Mouse (Mus musculus): ENCODE measurements around the gene Plekhg2. TPM values are rescaled to one million over a fixed set of nuclear protein-coding genes. Genes with fewer than 3 reads are reported as not detected.

Gene Plekhg2
- polyA plus RNA-seq, 1 experiment from 2014 or later = 22.4 TPM

DNA sequence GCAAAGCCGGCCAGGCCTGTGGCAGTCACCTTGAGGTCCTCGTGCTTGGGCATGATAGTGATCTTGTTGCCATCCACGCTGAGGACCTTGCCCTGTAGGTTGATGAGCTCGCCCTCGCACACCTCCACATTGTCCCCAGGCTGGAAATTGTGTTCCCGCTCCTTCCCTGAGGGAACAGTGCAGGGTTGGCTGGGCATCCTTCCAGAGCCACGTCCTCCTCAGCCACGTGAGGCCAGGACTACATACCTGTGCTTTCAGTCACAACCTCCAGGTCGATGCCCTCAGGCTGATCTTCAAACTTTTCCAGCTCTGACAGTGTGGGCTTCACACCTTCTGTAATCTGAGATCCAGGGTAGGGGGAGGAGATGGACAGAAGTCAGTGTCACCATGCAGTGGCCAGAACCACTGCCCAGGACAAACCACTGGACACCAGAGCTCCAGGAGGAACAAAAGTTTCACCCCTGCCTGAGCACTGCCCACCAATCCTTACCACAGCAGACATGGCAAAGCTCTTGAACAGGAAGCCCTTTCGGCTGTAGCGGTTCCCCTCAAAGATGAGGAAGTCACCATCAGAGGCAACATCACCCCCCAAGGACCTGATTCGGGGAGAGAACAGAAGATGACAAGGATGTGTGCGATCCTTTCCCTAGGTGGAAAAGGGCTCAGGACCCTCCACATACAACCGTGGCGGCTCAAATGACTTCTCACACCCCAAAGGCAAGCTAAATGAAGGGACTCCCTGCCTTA is 50.3 kb downstream of the Plekhg2 start:
- H3K36me3 ChIP-seq (ENCODE audit: insufficient read depth, low read length) = peaks cover 76% of the 10 kb centered on the region
- H3K4me3 ChIP-seq (ENCODE audit: low read depth, low read length) = no peak overlapping the region
- H3K27me3 ChIP-seq (replicated peaks; ENCODE audit: insufficient read depth, low read length) = no peaks in the 10 kb centered on the region
- H3K4me2 ChIP-seq (replicated peaks; ENCODE audit: low read depth, low read length) = no peak overlapping the region
- no peaks in the 10 kb centered on the region for H3K4me1 ChIP-seq (ENCODE audit: insufficient read depth, low read depth, low read length)
- 90% methylated on average over 15 of the region's 15 CpGs for WGBS
- H3K27ac ChIP-seq (ENCODE audit: low read length) = no peak overlapping the region
- no peak overlapping the region for H3K9ac ChIP-seq (replicated peaks; ENCODE audit: low read depth)
- ATAC-seq = no peak
- no peak for DNase-seq (ENCODE audit: low spot score)
- H3K9me3 ChIP-seq (ENCODE audit: low read length) = no peaks in the 10 kb centered on the region
- TF ChIP-seq CTCF (IDR thresholded peaks at IDR 0.05) (no peak), EP300 (IDR thresholded peaks at IDR 0.05) (no peak)

DNA sequence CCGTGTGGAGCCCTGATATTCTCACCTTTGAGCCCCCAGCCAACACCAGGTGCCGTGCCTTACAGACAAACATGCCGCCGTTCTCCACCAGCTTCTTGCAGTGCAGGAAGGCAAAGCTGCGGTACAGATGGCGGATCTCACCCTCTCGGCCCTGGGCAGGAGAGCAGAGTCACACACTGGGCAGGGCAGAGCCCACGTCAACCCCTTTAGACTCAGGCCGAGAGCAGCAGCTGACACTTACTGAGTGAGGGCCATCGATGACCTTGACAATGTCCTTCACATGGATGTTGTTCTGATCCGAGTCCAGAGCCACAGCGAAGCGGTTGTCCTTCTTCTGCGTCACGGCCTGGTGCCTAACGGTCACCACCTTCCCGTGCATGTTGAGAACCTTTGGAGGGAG is 53.7 kb downstream of the Plekhg2 start:
- Histone ChIP-seq H3K4me1 (ENCODE audit: insufficient read depth, low read depth, low read length) (no peaks in the 10 kb centered on the region), H3K9me3 (ENCODE audit: low read length) (no peaks in the 10 kb centered on the region), H3K4me3 (ENCODE audit: low read depth, low read length) (no peak overlapping the region), H3K27me3 (replicated peaks; ENCODE audit: insufficient read depth, low read length) (no peaks in the 10 kb centered on the region), H3K36me3 (ENCODE audit: insufficient read depth, low read length) (peaks cover 74% of the 10 kb centered on the region), H3K27ac (ENCODE audit: low read length) (no peak overlapping the region), H3K9ac (replicated peaks; ENCODE audit: low read depth) (no peak overlapping the region), H3K4me2 (replicated peaks; ENCODE audit: low read depth, low read length) (no peak overlapping the region)
- TF ChIP-seq CTCF (IDR thresholded peaks at IDR 0.05) = no peak
- no peak for TF ChIP-seq EP300 (IDR thresholded peaks at IDR 0.05)
- no peak for ATAC-seq
- no peak for DNase-seq (ENCODE audit: low spot score)
- 91% methylated on average over 17 of the region's 17 CpGs for WGBS

DNA sequence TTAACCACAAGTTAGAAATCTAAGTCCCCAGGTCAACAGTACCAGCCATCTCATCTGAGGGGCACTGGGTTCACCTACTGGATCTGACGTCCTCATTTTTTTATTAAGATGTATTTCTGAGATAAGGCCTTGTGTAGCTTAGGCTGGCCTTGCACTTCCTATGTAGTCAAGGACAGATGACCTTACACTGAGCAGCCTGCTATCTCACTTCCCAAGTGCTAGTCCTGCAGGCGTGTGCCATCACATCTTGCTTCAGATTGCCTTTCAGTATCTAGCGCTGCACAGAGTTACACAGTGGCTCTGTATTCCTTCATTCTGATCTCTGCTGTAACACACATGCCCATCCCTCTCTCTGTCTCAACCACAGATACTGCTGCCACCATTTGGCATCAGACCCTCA is 54.4 kb downstream of the Plekhg2 start:
- no peaks in the 10 kb centered on the region for H3K27me3 ChIP-seq (replicated peaks; ENCODE audit: insufficient read depth, low read length)
- WGBS = 79% methylated on average over 3 of the region's 3 CpGs
- ATAC-seq = no peak

DNA sequence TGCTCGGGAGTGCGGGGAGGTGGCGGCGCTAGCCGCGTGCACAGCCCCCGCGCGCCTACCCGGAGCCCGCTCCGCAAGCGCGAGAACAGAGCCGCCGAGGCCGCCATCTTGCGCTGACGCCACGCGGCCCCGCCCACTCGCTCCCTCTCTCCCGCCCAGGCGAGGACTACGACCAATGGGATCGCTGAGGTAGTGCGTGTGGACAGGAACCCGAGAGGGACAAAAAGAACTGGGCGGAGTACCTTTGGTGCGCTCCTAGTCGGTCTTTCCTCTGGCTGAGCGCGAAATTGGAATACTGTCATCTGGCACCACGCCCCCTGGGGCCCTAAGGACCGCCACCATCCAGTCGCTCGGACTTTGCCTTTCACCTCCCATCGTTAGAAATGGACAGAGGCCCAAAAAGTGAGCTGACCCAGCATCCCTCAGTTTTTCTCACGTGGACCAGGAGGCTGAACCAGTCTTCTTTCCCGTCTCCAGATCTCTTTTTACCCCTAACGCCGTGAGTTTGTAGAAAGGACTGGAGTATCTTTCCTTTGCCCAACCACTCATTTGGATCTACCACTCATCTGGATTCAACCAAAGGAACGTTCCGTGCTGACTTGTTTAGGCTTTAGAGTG is 60.4 kb downstream of the Plekhg2 start, which contains the start of gene Timm50:
TSS of gene Timm50 (minus strand) at position 147 of the 618 bp plus-strand sequence.
- DNase-seq (ENCODE audit: low spot score) (peak; percentile 99), ATAC-seq (peak; percentile 99)
- TF ChIP-seq EP300 (IDR thresholded peaks at IDR 0.05) = peak; percentile 17; the same call in 1 of the 2 replicates
- peak; percentile 31 for TF ChIP-seq CTCF (IDR thresholded peaks at IDR 0.05)
- Histone ChIP-seq H3K4me3 (ENCODE audit: low read depth, low read length) (peak within 1 kb of the TSS; percentile 84), H3K4me1 (ENCODE audit: insufficient read depth, low read depth, low read length) (no peaks in the 10 kb centered on the region; the same call in 1 of the 2 replicates), H3K27ac (ENCODE audit: low read length) (peak within 1 kb of the TSS; percentile 48; the same call in 1 of the 2 replicates), H3K27me3 (replicated peaks; ENCODE audit: insufficient read depth, low read length) (no peaks in the 10 kb centered on the region), H3K36me3 (ENCODE audit: insufficient read depth, low read length) (peaks cover 27% of the 10 kb centered on the region; the same call in 1 of the 2 replicates), H3K9ac (replicated peaks; ENCODE audit: low read depth) (peak within 1 kb of the TSS; percentile 66), H3K9me3 (ENCODE audit: low read length) (no peaks in the 10 kb centered on the region), H3K4me2 (replicated peaks; ENCODE audit: low read depth, low read length) (peak within 1 kb of the TSS; percentile 93)
- under 1% methylated on average over 33 of the region's 45 CpGs for WGBS

More for the DNA sequence above, 54.4 kb downstream of the Plekhg2 start:
- Histone ChIP-seq H3K4me2 (replicated peaks; ENCODE audit: low read depth, low read length) (no peak overlapping the region), H3K9me3 (ENCODE audit: low read length) (no peaks in the 10 kb centered on the region), H3K4me3 (ENCODE audit: low read depth, low read length) (no peak overlapping the region), H3K36me3 (ENCODE audit: insufficient read depth, low read length) (peaks cover 68% of the 10 kb centered on the region), H3K9ac (replicated peaks; ENCODE audit: low read depth) (no peak overlapping the region), H3K4me1 (ENCODE audit: insufficient read depth, low read depth, low read length) (no peaks in the 10 kb centered on the region), H3K27ac (ENCODE audit: low read length) (no peak overlapping the region)
- DNase-seq (ENCODE audit: low spot score) = no peak
- no peak for TF ChIP-seq EP300 (IDR thresholded peaks at IDR 0.05)

DNA sequence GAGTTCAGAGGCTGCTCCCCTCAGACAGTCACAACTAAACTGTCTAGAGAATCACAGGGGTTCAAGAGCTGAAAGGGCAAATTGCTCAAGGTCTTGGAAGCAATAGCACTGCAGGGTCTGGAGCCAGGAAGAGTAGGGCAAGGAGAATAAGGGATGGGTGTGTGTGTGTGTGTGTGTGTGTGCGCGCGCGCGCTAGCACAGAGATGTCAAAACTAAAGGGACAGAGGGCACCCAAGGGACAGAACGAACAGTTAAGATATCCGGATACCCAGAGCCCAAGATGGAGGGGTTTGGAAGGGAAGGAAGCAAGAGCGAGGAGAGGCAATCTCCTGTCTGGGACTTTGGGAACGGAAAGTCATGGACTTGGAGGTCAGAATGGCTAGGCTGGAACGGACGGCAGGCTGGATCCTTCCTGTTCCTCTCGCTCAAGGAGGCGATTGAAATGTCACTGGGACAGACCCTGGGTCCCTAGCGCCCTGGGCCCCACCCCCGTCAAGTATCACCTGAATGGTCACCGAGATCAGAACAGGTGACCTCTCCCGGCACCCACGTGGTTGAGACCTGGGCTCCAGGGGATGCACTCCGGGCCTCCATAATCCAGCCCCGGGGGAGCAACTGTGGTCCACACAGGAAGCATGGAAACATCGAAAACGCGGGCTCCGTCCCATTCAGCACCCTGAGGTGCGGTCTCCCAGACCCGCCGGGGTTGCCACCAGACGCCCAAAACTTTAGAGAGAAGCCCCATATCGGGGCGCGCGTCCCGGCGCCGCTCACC is 61.1 kb downstream of the Plekhg2 start:
- H3K9ac ChIP-seq (replicated peaks; ENCODE audit: low read depth) = peak overlapping the region; percentile 66
- TF ChIP-seq EP300 (IDR thresholded peaks at IDR 0.05) (no peak), CTCF (IDR thresholded peaks at IDR 0.05) (no peak)
- ATAC-seq (peak; percentile 53), DNase-seq (ENCODE audit: low spot score) (peak; percentile 34)
- H3K4me2 ChIP-seq (replicated peaks; ENCODE audit: low read depth, low read length) = peak overlapping the region; percentile 93
- peaks cover 23% of the 10 kb centered on the region; the same call in 1 of the 2 replicates for H3K36me3 ChIP-seq (ENCODE audit: insufficient read depth, low read length)
- no peaks in the 10 kb centered on the region; the same call in 1 of the 2 replicates for H3K4me1 ChIP-seq (ENCODE audit: insufficient read depth, low read depth, low read length)
- no peaks in the 10 kb centered on the region for H3K9me3 ChIP-seq (ENCODE audit: low read length)
- peak overlapping the region; percentile 48; the same call in 1 of the 2 replicates for H3K27ac ChIP-seq (ENCODE audit: low read length)
- 4% methylated on average over 34 of the region's 35 CpGs for WGBS
- peak overlapping the region; percentile 84 for H3K4me3 ChIP-seq (ENCODE audit: low read depth, low read length)
- no peaks in the 10 kb centered on the region for H3K27me3 ChIP-seq (replicated peaks; ENCODE audit: insufficient read depth, low read length)

DNA sequence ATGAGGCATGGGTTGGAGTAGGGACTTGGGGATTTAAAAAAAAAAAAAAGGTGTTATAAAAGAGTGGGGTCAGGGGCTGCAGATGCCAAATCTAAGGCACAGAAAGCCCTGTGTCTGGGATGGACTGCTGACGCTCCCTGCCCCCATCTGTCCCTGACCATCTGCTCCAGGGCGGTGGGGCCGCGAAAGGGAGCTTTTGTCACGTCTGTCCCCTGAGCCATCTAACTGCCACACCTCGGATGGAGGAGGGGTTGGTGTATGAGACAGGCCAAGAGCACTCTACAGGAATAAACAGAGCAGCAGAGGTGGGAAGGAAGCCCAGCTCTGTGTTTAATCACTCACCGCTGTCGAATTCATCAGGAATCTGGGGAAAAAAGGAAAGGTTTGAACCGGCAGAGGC is 62.7 kb downstream of the Plekhg2 start:
- 0 out of 2 replicates have a peak, but pooled peaks cover 14% of the 10 kb centered on the region for H3K36me3 ChIP-seq (ENCODE audit: insufficient read depth, low read length)
- 67% methylated on average over 9 of the region's 9 CpGs for WGBS
- TF ChIP-seq CTCF (IDR thresholded peaks at IDR 0.05) = no peak
- TF ChIP-seq EP300 (IDR thresholded peaks at IDR 0.05) = no peak

More for the DNA sequence above, 62.7 kb downstream of the Plekhg2 start:
- Histone ChIP-seq H3K9ac (replicated peaks; ENCODE audit: low read depth) (no peak overlapping the region), H3K27me3 (replicated peaks; ENCODE audit: insufficient read depth, low read length) (no peaks in the 10 kb centered on the region), H3K4me3 (ENCODE audit: low read depth, low read length) (no peak overlapping the region), H3K9me3 (ENCODE audit: low read length) (no peaks in the 10 kb centered on the region), H3K4me1 (ENCODE audit: insufficient read depth, low read depth, low read length) (no peaks in the 10 kb centered on the region; the same call in 1 of the 2 replicates), H3K27ac (ENCODE audit: low read length) (no peak overlapping the region), H3K4me2 (replicated peaks; ENCODE audit: low read depth, low read length) (no peak overlapping the region)
- DNase-seq (ENCODE audit: low spot score) (no peak), ATAC-seq (no peak)

Other genes starting within 250 kb of the Plekhg2 start
- 0.50 and 0.51 TPM in 2 replicates for gene 9530053A07Rik, start 243.1 kb downstream of the Plekhg2 start, polyA plus RNA-seq (2015; fragmentation: Nextera tagmentation; extraction: Ambion mirVana)
- 36.1 and 37.2 TPM in 2 replicates for gene Fbl, start 202.9 kb downstream of the Plekhg2 start, polyA plus RNA-seq (2015; fragmentation: Nextera tagmentation; extraction: Ambion mirVana)
- gene Dyrk1b, start 193.1 kb downstream of the Plekhg2 start, polyA plus RNA-seq (2015; fragmentation: Nextera tagmentation; extraction: Ambion mirVana) = 11.6 and 12.2 TPM in 2 replicates
- 3.0 and 4.3 TPM in 2 replicates for gene Eid2, start 104.7 kb downstream of the Plekhg2 start, polyA plus RNA-seq (2015; fragmentation: Nextera tagmentation; extraction: Ambion mirVana)
- gene Eid2b, start 94.9 kb downstream of the Plekhg2 start, polyA plus RNA-seq (2015; fragmentation: Nextera tagmentation; extraction: Ambion mirVana) = 12.1 and 12.9 TPM in 2 replicates
- gene Selenov, start 81.4 kb downstream of the Plekhg2 start, polyA plus RNA-seq (2015; fragmentation: Nextera tagmentation; extraction: Ambion mirVana) = 0.10 and 0.18 TPM in 2 replicates
- 0.10 and 0.24 TPM in 2 replicates for gene Dll3, start 70.4 kb downstream of the Plekhg2 start, polyA plus RNA-seq (2015; fragmentation: Nextera tagmentation; extraction: Ambion mirVana)
- gene Timm50, start 60.5 kb downstream of the Plekhg2 start, polyA plus RNA-seq (2015; fragmentation: Nextera tagmentation; extraction: Ambion mirVana) = 51.8 and 54.8 TPM in 2 replicates
- gene Supt5, start 33.9 kb downstream of the Plekhg2 start, polyA plus RNA-seq (2015; fragmentation: Nextera tagmentation; extraction: Ambion mirVana) = 39.7 and 41.0 TPM in 2 replicates
- gene Rps16, start 21.9 kb downstream of the Plekhg2 start, polyA plus RNA-seq (2015; fragmentation: Nextera tagmentation; extraction: Ambion mirVana) = 623 and 695 TPM in 2 replicates
- gene Zfp36, start 7.7 kb upstream of the Plekhg2 start, polyA plus RNA-seq (2015; fragmentation: Nextera tagmentation; extraction: Ambion mirVana) = 48.3 and 55.7 TPM in 2 replicates
- 29.9 and 30.2 TPM in 2 replicates for gene Med29, start 20.1 kb upstream of the Plekhg2 start, polyA plus RNA-seq (2015; fragmentation: Nextera tagmentation; extraction: Ambion mirVana)
- 49.1 and 55.0 TPM in 2 replicates for gene Paf1, start 20.4 kb upstream of the Plekhg2 start, polyA plus RNA-seq (2015; fragmentation: Nextera tagmentation; extraction: Ambion mirVana)
- gene Gmfg, start 64.8 kb upstream of the Plekhg2 start, polyA plus RNA-seq (2015; fragmentation: Nextera tagmentation; extraction: Ambion mirVana) = 81.0 and 83.1 TPM in 2 replicates
- gene Lrfn1, start 79.4 kb upstream of the Plekhg2 start, polyA plus RNA-seq (2015; fragmentation: Nextera tagmentation; extraction: Ambion mirVana) = 0.97 and 1.4 TPM in 2 replicates
- gene Ifnl2, start 137.9 kb upstream of the Plekhg2 start, polyA plus RNA-seq (2015; fragmentation: Nextera tagmentation; extraction: Ambion mirVana) = not detected in 2 replicates
- gene Ifnl3, start 150.2 kb upstream of the Plekhg2 start, polyA plus RNA-seq (2015; fragmentation: Nextera tagmentation; extraction: Ambion mirVana) = not detected in 2 replicates
- not detected in 2 replicates for gene Sycn, start 168.3 kb upstream of the Plekhg2 start, polyA plus RNA-seq (2015; fragmentation: Nextera tagmentation; extraction: Ambion mirVana)
- not detected in 2 replicates for gene Nccrp1, start 174.7 kb upstream of the Plekhg2 start, polyA plus RNA-seq (2015; fragmentation: Nextera tagmentation; extraction: Ambion mirVana)
- 12.9 and 13.4 TPM in 2 replicates for gene Samd4b, start 225.5 kb upstream of the Plekhg2 start, polyA plus RNA-seq (2015; fragmentation: Nextera tagmentation; extraction: Ambion mirVana)
- gene Pak4, start 225.6 kb upstream of the Plekhg2 start, polyA plus RNA-seq (2015; fragmentation: Nextera tagmentation; extraction: Ambion mirVana) = 36.3 and 38.2 TPM in 2 replicates